Mouse (Mus musculus) liver, embryonic 14.5 days (tissue): ENCODE data around the gene Mt3.

Source experiments
- CTCF ChIP-seq: IDR thresholded peaks from 2 replicates; pipeline ENCODE4 v1.5.1; 2016; ENCODE audit warnings: antibody characterized with exemption, low read depth, control low read depth
- EP300 ChIP-seq: IDR thresholded peaks from 2 replicates; pipeline ENCODE4 v1.6.1; 2016; ENCODE audit warnings: antibody characterized with exemption, low read depth

DNA sequence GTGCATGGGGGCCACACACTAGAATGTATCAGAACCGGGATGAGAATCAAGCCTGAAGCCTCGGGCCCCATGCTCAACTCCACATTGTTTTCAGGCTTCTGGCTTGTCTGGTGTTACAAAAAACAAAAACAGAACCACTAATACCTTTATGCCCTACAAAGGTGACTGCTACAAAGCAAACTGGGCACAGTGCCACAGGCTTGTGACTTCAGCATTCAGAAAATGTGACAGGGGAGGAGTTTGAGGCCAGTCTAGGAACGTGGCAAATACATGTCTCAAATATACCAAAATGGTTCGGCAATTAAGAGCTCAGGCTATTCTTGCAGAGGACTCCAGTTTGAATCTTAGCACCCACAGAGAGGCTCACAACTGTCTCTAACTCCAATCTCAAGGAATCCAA is 3.7 kb downstream of the Mt3 start:
- TF ChIP-seq CTCF (no peak), EP300 (no peak)
